Mouse (Mus musculus): ENCODE results near the gene Coq4. TPM values are rescaled to one million over a fixed set of nuclear protein-coding genes. Genes with fewer than 3 reads are reported as not detected.

Coq4 gene
- total RNA-seq, 4 experiments from 2014 or later = 20.1 to 31.2 (median 22.6) TPM

DNA sequence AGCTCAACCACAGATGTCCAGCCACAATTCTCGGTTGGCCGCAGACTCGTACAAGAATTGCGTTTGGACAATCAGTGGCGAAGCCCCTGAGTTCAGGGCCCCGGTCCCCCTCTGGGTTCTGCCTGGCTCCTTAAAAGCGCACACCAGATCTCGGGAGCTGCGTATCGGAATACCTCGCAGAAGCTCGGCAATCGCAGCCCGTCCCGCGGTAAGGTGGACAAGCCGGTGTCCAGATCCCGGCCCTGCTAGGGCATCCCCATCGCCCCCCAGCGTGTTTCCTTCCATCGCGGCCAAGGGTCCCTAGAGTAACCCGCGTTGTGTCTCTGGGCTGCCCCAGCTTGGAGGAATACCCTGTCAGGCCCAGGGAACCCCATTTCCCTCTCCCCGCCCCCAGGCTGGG lies 58.3 kb downstream of the Coq4 start:
- no peak for DNase-seq (ENCODE audit: low spot score in 2 of 2)

DNA sequence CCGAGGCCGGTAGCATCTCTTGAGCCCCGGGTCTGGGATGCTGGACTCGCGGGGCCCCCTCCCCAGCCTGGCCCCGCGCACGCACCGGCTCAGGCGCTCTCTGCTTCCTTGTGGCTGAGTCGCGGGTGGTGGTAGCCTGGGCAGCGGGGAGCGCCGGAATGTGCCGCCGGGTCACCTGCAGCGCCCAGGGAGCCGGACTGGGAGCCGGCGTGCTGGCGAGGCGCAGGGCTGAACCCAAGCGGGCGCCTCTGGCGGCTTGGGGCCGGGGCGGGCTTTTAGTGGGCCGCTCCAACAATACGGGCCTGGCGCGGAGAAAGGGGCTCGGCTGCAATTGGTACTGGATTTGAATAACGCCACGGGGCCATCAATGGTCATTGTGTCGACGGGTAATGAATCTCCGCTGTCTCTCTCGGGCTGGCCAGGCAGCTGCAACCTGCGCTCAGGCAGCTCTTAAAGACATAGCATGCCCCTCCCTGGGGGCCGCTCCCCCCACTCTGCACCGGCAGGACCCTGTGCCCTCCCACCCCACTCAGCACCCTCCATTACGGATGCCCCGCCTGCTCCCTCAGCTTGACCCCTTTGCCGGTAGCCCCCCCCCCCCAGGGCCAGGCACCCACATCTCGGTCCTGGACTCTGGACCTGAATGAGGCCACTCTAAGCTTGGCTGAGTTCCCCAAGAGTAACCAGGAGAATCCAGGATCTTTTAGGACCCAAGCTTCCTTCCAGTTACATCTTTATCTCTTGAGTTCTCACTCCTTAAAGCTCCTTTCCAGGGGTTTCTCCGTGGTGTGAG lies 59.0 kb downstream of the Coq4 start:
- DNase-seq (ENCODE audit: low spot score in 2 of 2) = no peak

DNA sequence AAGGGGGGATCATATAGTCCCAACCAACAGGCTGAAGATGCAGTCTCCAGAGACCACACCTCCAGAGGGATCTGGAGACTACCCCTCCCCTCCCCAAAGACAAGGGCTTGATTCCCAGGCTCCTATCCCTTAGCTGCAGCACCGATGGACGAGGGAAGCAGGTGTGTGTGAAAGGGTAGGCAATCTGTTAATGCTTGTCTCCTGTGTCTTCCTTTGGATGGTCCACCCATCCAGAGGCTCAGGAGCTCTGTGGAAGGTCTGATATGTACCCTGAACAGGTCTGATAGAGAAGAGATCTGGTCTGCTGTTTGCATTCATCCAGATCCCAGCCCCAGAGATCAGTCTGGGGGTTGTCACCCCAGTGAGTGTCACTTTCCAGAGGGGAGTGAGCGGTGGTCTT lies 59.6 kb downstream of the Coq4 start:
- DNase-seq (ENCODE audit: low spot score in 2 of 2) = no peak

Small RNAs within 50 kb of the gene (microRNA-seq; reads per million reads assigned to microRNA genes)
- gene Mir219a-2 (0 reads per million in 2 experiments), gene Mir219b (0 reads per million in 2 experiments)

Other genes with a start within 250 kb of the Coq4 start
- 100 to 1,000 TPM in 1 of 4 experiments, 10 to 100 TPM in 3; 88.6 to 103 (median 94.1) TPM for gene Rapgef1, start 167.8 kb upstream of the Coq4 start, total RNA-seq (2022)
- 1 to 10 TPM in 3 of 4 experiments, under 1 TPM in 1; 0.44 to 2.5 (median 1.4) TPM for gene Gm13420, start 35.8 kb upstream of the Coq4 start, total RNA-seq (2022)
- under 1 TPM in 1 of 4 experiments, not detected in 3; 0.63 TPM for gene Gm13547, start 28.2 kb upstream of the Coq4 start, total RNA-seq (2022)
- 10 to 100 TPM; 45.4 to 53.5 (median 50.2) TPM for gene Trub2, start 1.0 kb downstream of the Coq4 start, total RNA-seq (2022)
- 10 to 100 TPM; 73.1 to 75.0 (median 74.0) TPM for gene Slc27a4, start 15.1 kb downstream of the Coq4 start, total RNA-seq (2022)
- gene Urm1, start 32.6 kb downstream of the Coq4 start, total RNA-seq (2022) = 10 to 100 TPM; 52.1 to 65.1 (median 59.8) TPM
- 10 to 100 TPM in 3 of 4 experiments, 1 to 10 TPM in 1; 7.7 to 11.6 (median 11.0) TPM for gene Cercam, start 81.7 kb downstream of the Coq4 start, total RNA-seq (2022)
- gene Odf2, start 101.7 kb downstream of the Coq4 start, total RNA-seq (2022) = 100 to 1,000 TPM in 1 of 4 experiments, 10 to 100 TPM in 3; 85.4 to 106 (median 97.1) TPM
- 10 to 100 TPM; 45.2 to 52.4 (median 48.4) TPM for gene Gle1, start 147.9 kb downstream of the Coq4 start, total RNA-seq (2022)
- gene Sptan1, start 178.1 kb downstream of the Coq4 start, total RNA-seq (2022) = 100 to 1,000 TPM; 738 to 833 (median 788) TPM